Comparison of ENCODE assay signal across 20 mouse cellular contexts in the genomic region with DNA sequence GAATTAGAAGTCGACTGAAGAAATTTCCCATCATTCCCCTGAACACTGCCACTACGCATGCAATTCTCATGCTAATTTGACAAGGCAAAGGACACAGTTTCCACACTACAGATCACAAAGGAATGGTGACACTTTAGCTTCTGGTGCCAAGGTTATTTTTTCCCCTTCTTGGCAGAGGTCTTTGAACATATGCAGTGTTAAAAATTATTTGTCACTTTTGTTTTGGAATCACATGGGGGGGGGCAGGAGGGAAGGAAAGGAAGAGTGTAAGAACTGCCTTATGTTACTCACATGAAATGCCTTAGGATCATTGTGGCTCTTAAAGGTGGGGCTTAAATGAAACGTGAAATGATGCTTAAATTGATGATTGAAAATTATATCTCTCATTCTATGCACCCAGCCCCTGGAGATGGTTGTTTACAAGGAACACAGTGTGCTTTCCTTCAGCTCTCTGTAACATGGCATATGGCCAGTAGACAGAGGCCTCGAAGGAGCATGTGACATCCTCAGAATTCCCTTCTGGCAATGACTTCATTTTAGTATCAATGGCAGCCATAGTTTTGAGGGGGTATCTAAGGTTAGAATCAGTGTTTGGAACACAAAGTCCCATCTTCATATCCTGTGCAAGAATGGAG.
DNase-seq lines count a peak whose midpoint lies in the region; ATAC-seq lines count a peak whose summit lies in the region.
"Had no signal": no experiment of that assay in that cellular context is flagged by ENCODE, and none has a peak within 500 bp of the region (broad histone marks: within the 10 kb centered on the region; RNA-seq: fewer than 3 reads in every experiment).

No protein-coding gene starts in this region.

- no peaks in the 10 kb centered on the region for H3K4me1 ChIP-seq in forebrain, embryonic 14.5 days (ENCODE audit: control insufficient read depth, insufficient read depth, low read length)
- no peaks in the 10 kb centered on the region for H3K4me1 ChIP-seq in forebrain, embryonic 11.5 days (replicated peaks; ENCODE audit: control insufficient read depth, insufficient read depth, low read length)
- H3K4me1 ChIP-seq: embryonic facial prominence, embryonic 12.5 days; heart, embryonic 10.5 days; limb, embryonic 13.5 days; neural tube, embryonic 12.5 days had no signal

- peak; percentile 72 for DNase-seq in forebrain, embryonic 14.5 days (ENCODE audit: low spot score)
- no peak for DNase-seq in forebrain, embryonic 11.5 days (ENCODE audit: low spot score)
- DNase-seq in left cerebral cortex, postnatal 4 days: peak; percentile 14
- no peak for DNase-seq in left cerebral cortex, adult 11 months (ENCODE audit: low spot score)
- peak; percentile 20 for DNase-seq in brain, embryonic 18.5 days (ENCODE audit: low read depth, low spot score)
- DNase-seq in cerebellum, postnatal 14 days: peak; percentile 44 to 66
- DNase-seq in urinary bladder, postnatal 10 days (ENCODE audit: low spot score): no peak
- no peak for DNase-seq in liver
- DNase-seq: adrenal gland, postnatal 36 days; gastrocnemius, postnatal 36 days; kidney, adult 8-10 months; kidney, postnatal 36 days; liver, postnatal 0 days; right cerebral cortex, postnatal 4 days; thymus, adult 2 months had no signal

- H3K9ac ChIP-seq in forebrain, embryonic 14.5 days (ENCODE audit: low read length): no peak overlapping the region
- no peak overlapping the region for H3K9ac ChIP-seq in forebrain, embryonic 11.5 days (ENCODE audit: low read length)
- H3K9ac ChIP-seq: embryonic facial prominence, embryonic 12.5 days; limb, embryonic 13.5 days; liver, postnatal 0 days; neural tube, embryonic 12.5 days had no signal

- H3K27ac ChIP-seq in forebrain, embryonic 14.5 days (ENCODE audit: low read depth, low read length): no peak overlapping the region
- H3K27ac ChIP-seq in forebrain, embryonic 11.5 days (ENCODE audit: low read depth, low read length): no peak overlapping the region
- H3K27ac ChIP-seq: embryonic facial prominence, embryonic 12.5 days; heart, embryonic 10.5 days; limb, embryonic 13.5 days; neural tube, embryonic 12.5 days had no signal

- no peaks in the 10 kb centered on the region for H3K9me3 ChIP-seq in forebrain, embryonic 14.5 days (replicated peaks; ENCODE audit: control insufficient read depth, low read length)
- H3K9me3 ChIP-seq in forebrain, embryonic 11.5 days (ENCODE audit: control insufficient read depth, low read length): no peaks in the 10 kb centered on the region
- H3K9me3 ChIP-seq: embryonic facial prominence, embryonic 12.5 days; heart, embryonic 10.5 days; limb, embryonic 13.5 days; neural tube, embryonic 12.5 days had no signal

- intact Hi-C loops in left cerebral cortex, postnatal 4 days (cut with DNase I): no loop called here

- H3K4me2 ChIP-seq in forebrain, embryonic 14.5 days (ENCODE audit: low read length): no peak overlapping the region
- no peak overlapping the region for H3K4me2 ChIP-seq in forebrain, embryonic 11.5 days (ENCODE audit: low read depth, low read length, severe bottlenecking)
- H3K4me2 ChIP-seq: embryonic facial prominence, embryonic 12.5 days; limb, embryonic 13.5 days; neural tube, embryonic 12.5 days had no signal

- no peaks in the 10 kb centered on the region for H3K36me3 ChIP-seq in forebrain, embryonic 14.5 days (ENCODE audit: control insufficient read depth, insufficient read depth, low read length)
- no peaks in the 10 kb centered on the region for H3K36me3 ChIP-seq in forebrain, embryonic 11.5 days (ENCODE audit: control insufficient read depth, insufficient read depth, low read length)
- H3K36me3 ChIP-seq: embryonic facial prominence, embryonic 12.5 days; heart, embryonic 10.5 days; limb, embryonic 13.5 days; neural tube, embryonic 12.5 days had no signal

- ATAC-seq in forebrain, embryonic 14.5 days: peak; percentile 79; the same call in 1 of the 2 replicates
- ATAC-seq in forebrain, embryonic 11.5 days (replicated peaks; ENCODE audit: low FRiP score): no peak
- ATAC-seq: activated CD4-positive, CD25-positive, alpha-beta regulatory T cell, adult 4 months; liver, postnatal 0 days had no signal

- 46% methylated on average over 4 of the region's 4 CpGs for WGBS in forebrain, embryonic 14.5 days
- 83% methylated on average over 4 of the region's 4 CpGs for WGBS in forebrain, embryonic 11.5 days

- H3K27me3 ChIP-seq in forebrain, embryonic 14.5 days (replicated peaks; ENCODE audit: control insufficient read depth, insufficient read depth, low read length): no peaks in the 10 kb centered on the region
- no peaks in the 10 kb centered on the region for H3K27me3 ChIP-seq in forebrain, embryonic 11.5 days (ENCODE audit: control insufficient read depth, insufficient read depth, low read length)
- H3K27me3 ChIP-seq: embryonic facial prominence, embryonic 12.5 days; limb, embryonic 13.5 days; neural tube, embryonic 12.5 days had no signal

- no peak overlapping the region for H3K4me3 ChIP-seq in forebrain, embryonic 14.5 days (ENCODE audit: low read depth, low read length)
- no peak overlapping the region for H3K4me3 ChIP-seq in forebrain, embryonic 11.5 days (ENCODE audit: low read depth, low read length)
- H3K4me3 ChIP-seq: embryonic facial prominence, embryonic 12.5 days; heart, embryonic 10.5 days; limb, embryonic 13.5 days; neural tube, embryonic 12.5 days had no signal

Comparison
In these comparisons a context has a peak if more than half of its experiments do, and no peak if none do; other contexts are left out.
1. DNase-seq: peak in forebrain, embryonic 14.5 days (single experiment), left cerebral cortex, postnatal 4 days (single experiment), brain, embryonic 18.5 days (single experiment) and cerebellum, postnatal 14 days (2 of 2); none in forebrain, embryonic 11.5 days (single experiment), left cerebral cortex, adult 11 months (single experiment), urinary bladder, postnatal 10 days (single experiment) and liver (single experiment).